Mouse (Mus musculus) urinary bladder, adult 2 months (tissue): ENCODE measurements around the gene Slc41a3. TPM values are rescaled to one million over a fixed set of nuclear protein-coding genes. Genes with fewer than 3 reads are reported as not detected.

Experiments
- DNase-seq: peaks from one replicate; pipeline ENCODE4 v3.0.0; 2022; ENCODE audit warnings: low spot score
- polyA plus RNA-seq: library from polyadenylated mRNA; depleted of rRNA; stranded (reverse); fragments of >200 nt; gene quantifications from 2 replicates; pipeline ENCODE4 v1.2.3, GENCODE M21; 2012

Gene Slc41a3
- polyA plus RNA-seq, 1 experiment: 6.9 TPM

- DNase-seq: no peak
These were observed 6.9 kb upstream of the Slc41a3 start for GRCm38 (mm10) chr6:90597592-90597991.

GRCm38 (mm10) chr6:90598197-90598596 lies 6.3 kb upstream of the Slc41a3 start:
- DNase-seq: no peak

- DNase-seq: no peak
These were observed 4.2 kb upstream of the Slc41a3 start for GRCm38 (mm10) chr6:90600351-90600750.

- no peak for DNase-seq
These were observed 2.8 kb upstream of the Slc41a3 start for GRCm38 (mm10) chr6:90601736-90602135.

- DNase-seq: no peak
These were observed 2.2 kb upstream of the Slc41a3 start for GRCm38 (mm10) chr6:90602304-90602703.

- DNase-seq: no peak
These were observed 1.4 kb upstream of the Slc41a3 start for GRCm38 (mm10) chr6:90603126-90603525.

GRCm38 (mm10) chr6:90604130-90604529 lies 395 bp upstream of the Slc41a3 start:
- DNase-seq: no peak

- no peak for DNase-seq
These were observed 757 bp downstream of the Slc41a3 start for GRCm38 (mm10) chr6:90605298-90605665.

- DNase-seq: peak; percentile 31
These were observed 2.0 kb downstream of the Slc41a3 start for GRCm38 (mm10) chr6:90606538-90606937.

GRCm38 (mm10) chr6:90607196-90607595 lies 2.7 kb downstream of the Slc41a3 start:
- no peak for DNase-seq

- DNase-seq: no peak
These were observed 3.7 kb downstream of the Slc41a3 start for GRCm38 (mm10) chr6:90608186-90608585.

GRCm38 (mm10) chr6:90610248-90610647 lies 5.7 kb downstream of the Slc41a3 start:
- DNase-seq: no peak

GRCm38 (mm10) chr6:90613277-90613676 lies 8.8 kb downstream of the Slc41a3 start:
- DNase-seq: no peak

- no peak for DNase-seq
These were observed 10.8 kb downstream of the Slc41a3 start for GRCm38 (mm10) chr6:90615362-90615761.

GRCm38 (mm10) chr6:90615991-90616390 lies 11.5 kb downstream of the Slc41a3 start:
- DNase-seq: no peak

GRCm38 (mm10) chr6:90616481-90616880 lies 12.0 kb downstream of the Slc41a3 start:
- no peak for DNase-seq

- no peak for DNase-seq
These were observed 13.7 kb downstream of the Slc41a3 start for GRCm38 (mm10) chr6:90618274-90618673.

GRCm38 (mm10) chr6:90618821-90619636 lies 14.5 kb downstream of the Slc41a3 start:
- no peak for DNase-seq

GRCm38 (mm10) chr6:90619936-90620335 lies 15.4 kb downstream of the Slc41a3 start:
- DNase-seq: no peak

GRCm38 (mm10) chr6:90620791-90621583 lies 16.5 kb downstream of the Slc41a3 start:
- no peak for DNase-seq

- DNase-seq: no peak
These were observed 17.0 kb downstream of the Slc41a3 start for GRCm38 (mm10) chr6:90621584-90621890.

- no peak for DNase-seq
These were observed 18.4 kb downstream of the Slc41a3 start for GRCm38 (mm10) chr6:90622758-90623455.

- no peak for DNase-seq
These were observed 18.9 kb downstream of the Slc41a3 start for GRCm38 (mm10) chr6:90623456-90623836.
